Mouse (Mus musculus): ENCODE results near the gene Lmbr1l.
"Not testable (repeated sequence)": the region's sequence is repeated elsewhere in the genome, so short reads cannot be mapped to it uniquely, and the experiment has no call there.

Gene Lmbr1l

DNA sequence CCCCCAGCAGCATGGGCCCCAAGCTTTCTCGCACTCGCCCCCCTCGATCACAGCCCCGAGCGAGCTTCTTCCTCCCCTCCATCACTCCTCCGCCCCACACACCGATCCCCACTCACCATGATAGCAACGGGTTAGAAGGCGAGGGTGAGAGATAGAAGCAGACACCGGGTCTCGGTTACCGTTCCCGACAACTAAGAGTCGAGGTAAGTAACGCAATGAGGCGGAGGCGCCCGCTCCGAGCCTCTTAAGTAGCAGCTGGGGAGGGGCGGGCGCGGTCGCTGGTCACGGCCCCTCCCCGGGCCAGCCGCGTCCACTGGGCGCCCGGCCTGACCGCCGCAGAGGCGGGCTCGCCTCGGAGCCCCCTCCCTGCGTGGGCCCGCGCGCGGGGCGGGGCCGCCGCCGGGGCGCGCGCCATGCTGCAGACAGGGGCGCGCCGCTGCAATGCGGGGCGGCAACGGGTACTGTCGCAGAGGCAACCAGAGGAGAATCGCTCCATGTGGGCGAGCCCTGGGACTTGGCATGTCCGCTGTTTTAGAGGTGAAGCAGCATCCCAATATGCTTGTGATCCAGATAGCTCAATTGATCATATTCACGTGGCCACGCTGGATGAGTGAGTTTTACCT, 16.3 kb upstream of the Lmbr1l start, which contains the start of gene Tuba1b:
TSS of gene Tuba1b (minus strand) at position 349 of the 623 bp plus-strand sequence.
- peak; percentile 96 for DNase-seq (ENCODE audit: low spot score)

DNA sequence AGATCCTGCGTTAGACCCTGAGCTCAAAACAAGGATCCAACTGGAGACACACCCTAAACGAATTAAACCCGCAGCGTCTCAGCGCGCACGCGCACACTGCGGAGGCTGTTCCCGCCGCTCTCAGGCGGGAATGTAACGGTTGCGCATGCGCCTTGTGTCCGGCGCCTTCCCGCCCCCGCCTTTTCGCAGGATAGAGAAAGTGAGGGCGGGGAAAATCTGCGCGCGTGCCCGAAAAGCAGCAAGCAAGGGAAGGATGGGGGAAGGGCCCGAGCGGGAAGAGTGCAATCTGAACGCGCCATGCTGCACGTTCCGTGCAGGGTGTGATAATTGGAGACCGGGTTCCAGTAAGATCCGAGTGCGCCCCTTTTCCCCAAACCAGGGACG, 15.8 kb upstream of the Lmbr1l start:
- DNase-seq (ENCODE audit: low spot score) = peak; percentile 98

DNA sequence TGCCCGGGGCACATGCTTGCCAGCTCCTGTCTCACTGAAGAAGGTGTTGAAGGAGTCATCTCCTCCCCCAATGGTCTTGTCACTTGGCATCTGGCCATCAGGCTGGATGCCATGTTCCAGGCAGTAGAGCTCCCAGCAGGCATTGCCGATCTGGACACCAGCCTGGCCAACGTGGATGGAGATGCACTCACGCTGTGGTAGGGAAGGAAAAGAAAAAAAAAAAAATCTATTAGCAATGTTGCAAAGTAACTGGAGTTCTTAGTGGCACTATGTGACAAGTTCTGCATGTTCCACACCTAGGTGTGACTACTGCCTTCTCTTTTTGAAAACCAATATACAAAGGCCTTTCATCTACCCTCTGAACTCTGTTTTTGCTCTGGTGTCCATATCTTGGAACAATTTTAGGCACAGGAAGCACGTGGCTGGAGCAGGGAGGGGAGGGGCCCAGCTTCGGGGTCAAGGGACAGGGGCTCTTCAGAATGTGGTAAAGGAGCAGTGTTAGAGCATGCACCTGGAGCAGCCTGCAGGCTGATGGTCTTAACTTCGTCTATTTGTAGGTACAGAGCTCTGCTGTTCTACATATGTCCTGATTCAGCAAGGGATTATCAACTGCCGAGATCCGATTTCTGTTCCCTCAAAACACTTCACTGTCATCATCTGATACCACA, 15.1 kb upstream of the Lmbr1l start:
- peak; percentile 49 for DNase-seq (ENCODE audit: low spot score)

DNA sequence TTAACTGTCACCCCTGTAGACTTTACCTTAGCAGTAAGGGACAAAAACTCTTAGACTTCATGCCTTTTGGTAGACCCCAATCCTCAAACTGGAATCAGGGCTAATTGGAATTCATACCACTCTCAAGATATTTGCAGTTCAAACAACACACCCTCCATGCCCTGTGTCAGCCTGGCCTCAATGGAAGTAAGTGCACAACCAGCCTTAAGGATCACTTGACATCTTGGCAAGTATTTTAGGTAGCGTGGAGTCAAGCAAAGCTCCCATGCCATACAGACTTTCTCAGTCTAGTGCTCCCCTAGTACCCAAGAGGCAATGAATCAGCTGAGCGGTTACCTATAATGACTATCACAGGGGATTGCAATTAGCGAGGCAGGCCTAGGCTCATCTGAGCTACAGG, 13.0 kb upstream of the Lmbr1l start:
- no peak for DNase-seq (ENCODE audit: low spot score)

DNA sequence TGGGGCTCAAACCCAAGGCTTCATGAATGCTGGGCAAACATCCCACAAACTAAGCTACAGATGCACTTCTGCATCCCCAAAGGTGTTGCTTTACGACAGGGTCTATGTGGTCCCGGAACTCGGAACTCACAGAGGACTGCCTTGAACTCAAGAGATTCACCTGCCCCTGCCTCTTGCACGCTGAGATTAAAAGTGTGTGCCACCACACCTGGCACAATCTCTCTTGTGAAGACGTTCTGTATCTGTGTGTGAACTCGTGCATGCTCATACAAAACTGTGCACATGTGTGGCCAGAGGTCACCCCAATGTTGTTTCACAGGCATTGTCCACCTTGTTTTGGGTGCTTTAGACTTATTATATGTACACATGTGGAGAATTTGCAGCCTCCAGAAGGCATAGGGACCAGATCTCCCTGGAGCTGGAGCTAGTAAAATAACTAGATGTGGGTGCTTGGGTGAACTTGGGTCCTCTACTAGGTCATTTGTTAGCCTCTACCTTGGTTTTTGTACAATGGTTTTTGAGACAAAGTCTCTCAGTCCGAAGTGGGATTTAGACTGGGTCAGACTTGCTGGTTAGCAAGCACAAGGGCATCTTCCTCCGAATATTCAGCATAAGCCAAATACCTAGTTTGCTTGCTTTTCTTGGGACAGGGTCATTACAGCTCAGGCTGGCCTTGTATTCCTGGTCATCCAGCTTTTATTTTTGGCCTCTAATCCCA, 12.1 kb upstream of the Lmbr1l start:
- DNase-seq (ENCODE audit: low spot score) = peak; percentile 11

DNA sequence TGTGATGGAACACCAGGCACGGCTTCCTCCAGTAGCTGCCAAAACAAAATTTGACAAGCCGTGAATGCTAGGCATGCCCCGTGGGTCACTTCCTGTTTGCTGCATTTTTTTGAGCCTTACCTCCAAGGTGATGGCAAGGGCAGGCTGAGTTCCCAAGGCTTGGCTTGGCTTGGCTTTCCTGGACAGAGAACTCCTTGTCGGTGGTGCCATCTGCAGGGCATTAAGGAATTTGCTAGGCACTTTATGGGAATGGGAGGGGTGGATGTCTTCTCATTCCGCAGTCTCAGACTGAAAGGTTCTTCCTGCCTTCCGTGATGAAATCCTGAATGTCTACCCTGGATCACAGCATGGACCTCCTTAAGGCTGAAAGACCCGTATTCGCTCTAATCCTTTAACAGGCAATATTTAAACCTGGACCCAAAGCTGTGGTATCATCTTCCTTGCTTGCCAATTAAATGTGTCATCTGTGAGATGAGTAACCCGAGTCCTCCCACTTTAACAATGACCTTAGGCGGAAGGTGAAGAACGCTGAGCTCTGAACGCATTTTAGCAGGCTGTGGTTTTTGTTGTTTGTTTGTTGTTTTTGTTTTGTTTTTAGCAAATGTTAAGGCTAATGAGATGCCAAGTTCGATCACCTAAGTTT, 10.7 kb upstream of the Lmbr1l start:
- DNase-seq (ENCODE audit: low spot score) = peak; percentile 89

DNA sequence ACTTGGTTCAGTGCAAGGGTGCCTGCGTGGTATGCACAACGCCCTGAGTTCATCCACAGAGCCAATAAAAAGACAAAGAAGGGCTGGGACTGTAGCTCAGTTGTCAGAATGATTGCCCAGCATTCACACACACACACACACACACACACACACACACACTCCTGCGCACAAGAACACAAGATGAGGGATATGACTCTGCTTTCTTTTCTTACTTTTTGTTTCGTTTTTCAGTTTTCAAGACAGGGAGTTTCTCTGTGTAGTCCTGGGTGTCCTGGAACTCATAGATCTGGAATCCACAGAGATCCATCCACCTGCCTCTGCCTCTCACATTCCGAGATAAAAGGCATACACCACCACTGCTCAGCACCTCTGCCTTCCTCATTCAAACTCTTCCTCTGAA, 9.5 kb upstream of the Lmbr1l start:
- no peak for DNase-seq (ENCODE audit: low spot score)

DNA sequence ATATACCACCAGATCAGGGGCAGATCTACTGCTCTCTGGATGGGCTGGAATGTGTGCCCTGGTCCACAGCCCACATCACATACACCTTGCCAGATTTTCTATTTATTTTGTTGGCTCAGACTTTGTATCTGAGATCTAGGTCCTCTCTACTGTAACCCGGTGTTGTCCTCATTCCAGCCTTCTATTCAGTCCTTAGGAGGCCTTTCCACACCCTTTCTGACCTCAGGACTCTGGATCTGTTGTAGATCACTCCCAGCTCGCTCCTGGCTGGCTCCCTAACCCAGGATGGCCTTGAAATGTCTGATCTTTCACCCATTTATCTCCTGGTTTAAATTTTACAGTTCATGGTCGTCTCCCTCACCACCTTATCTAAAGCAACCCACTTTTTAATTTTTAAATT, 6.7 kb upstream of the Lmbr1l start:
- DNase-seq (ENCODE audit: low spot score) = no peak

DNA sequence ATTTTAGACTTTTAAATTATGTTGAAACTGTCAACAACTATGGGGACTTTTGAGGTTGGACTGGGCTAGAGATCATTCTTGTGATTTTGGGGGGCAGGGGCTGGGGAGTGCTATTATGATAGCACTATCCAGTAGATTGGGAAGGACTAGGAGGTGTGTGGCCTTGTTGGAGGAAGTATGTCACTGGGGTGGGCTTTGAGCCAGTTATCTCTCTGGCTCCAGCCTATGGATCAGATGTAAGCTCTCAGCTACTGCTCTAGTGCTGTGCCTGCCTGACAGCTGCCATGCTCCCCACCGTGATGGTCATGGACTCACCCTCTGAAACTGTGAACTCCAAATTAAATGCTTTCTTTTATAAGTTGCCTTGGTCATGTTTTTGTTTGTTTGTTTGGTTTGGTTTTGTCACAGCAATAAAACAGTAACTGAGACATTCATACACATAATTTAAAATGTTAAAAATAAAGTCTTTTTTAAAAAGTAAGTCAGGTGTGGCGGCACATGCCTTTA, 5.1 kb upstream of the Lmbr1l start:
- DNase-seq (ENCODE audit: low spot score) = no peak

DNA sequence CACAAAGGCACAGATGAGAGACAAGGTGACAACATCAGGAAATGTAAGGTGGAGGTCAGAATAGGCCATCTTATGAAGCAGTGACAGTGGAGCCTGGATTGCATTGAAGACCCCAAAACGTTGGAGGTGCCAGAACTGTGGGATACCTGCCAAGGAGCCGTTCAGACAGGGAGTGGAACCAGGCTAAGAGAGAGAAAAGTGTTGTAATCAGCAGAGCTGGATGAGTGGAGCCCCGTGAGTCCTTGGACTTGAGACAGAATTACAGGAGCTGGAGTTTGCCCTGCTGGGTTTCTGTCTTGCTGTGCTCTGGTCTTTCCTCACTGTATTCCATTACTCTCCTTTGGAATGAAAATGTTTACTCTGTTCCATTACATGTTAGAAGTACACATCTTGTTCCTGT, 4.5 kb upstream of the Lmbr1l start:
- DNase-seq (ENCODE audit: low spot score) = no peak

DNA sequence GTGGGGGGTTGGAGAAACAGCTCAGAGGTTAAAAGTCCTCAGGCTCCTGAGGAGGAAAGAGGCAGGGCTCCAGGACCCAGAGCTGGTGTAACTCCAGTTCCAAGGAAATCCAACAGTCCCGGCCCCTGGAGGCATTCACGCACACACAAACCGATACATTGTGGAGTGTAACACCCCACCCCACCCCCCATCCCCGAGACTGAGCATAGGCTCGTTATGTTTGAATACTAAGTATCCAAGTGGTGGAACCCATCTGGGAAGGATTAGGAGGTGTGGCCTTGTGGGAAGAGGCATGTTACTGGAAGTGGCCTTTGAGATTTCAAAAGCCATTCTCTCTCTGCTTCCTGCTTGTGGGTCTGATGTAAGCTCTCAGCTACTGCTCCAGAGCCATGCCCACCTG, 3.5 kb upstream of the Lmbr1l start:
- DNase-seq (ENCODE audit: low spot score) = no peak

DNA sequence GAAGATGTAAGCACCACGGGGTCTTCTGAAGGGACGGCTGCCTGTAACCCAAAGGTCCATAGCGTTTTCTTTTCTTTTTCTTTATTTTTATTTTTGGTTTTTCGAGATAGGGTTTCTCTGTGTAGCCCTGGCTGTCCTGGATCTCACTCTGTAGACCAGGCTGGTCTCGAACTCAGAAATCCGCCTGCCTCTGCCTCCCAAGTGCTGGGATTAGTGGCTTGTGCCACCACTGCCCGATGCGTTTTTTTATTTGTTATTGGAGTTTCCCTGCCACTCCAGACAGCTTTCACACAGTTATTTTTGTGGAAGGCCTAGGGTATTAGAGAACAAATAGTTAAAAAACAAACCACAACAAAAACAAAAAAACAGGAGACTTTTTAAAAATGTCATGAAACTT, 466 bp upstream of the Lmbr1l start:
- not testable (repeated sequence) for DNase-seq (ENCODE audit: low spot score)

DNA sequence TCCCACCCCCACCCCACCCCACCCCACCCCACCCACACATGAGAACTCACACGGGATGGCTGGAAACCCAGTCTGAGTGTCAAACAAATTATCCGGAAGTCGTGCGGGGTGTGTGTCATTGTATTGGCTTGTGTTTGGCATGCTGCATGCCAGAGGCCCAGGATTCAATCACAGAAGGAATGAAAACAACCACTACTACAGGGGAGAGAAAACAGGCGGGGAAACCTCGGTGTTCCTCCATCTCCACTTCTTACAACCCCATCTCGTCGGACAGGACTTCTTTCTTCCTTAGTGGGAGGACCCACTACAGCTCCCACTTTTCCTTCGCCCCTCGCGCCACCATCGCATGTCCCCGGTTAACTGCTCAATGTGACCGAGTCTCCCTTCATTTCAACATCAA, 940 bp downstream of the Lmbr1l start:
- DNase-seq (ENCODE audit: low spot score) = peak; percentile 58

DNA sequence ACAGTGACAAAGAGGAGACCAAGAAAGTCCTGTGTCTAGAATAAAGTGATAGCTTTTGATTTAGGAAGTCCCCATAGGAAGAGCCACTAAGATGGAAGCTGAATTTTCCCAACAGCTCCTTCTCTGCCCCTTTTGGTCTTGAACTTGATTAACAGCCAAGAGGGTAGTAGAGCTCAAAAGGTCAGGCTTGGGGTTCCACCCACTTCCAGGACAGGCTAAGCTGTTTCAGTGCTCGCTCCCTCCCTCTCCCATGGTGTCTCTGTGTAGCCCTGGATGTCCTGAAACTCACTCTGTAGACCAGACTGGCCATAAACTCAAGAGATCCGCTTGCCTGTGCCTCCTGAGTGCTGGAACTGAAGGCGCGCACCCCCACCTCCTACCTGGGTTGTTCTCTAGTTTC, 2.0 kb downstream of the Lmbr1l start:
- no peak for DNase-seq (ENCODE audit: low spot score)

DNA sequence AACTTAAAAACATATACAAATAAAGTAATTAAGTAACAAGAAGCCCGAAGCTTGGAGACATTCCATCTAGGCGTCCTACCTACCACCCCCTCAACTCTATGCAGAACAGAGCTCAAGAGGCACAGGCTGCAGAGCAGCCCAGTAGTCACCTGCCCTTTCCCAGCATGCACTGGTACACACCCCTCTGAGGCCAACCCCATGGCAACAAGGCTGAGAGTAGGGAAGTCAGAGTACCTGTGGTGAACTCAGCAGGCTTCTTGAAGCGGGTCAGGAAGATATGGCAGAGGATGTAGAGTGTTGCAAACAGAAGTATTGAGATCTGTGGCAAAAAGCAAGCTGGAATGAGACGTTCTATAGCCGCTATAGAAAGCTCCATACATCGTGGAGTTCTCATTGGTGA, 3.1 kb downstream of the Lmbr1l start:
- DNase-seq (ENCODE audit: low spot score) = no peak

DNA sequence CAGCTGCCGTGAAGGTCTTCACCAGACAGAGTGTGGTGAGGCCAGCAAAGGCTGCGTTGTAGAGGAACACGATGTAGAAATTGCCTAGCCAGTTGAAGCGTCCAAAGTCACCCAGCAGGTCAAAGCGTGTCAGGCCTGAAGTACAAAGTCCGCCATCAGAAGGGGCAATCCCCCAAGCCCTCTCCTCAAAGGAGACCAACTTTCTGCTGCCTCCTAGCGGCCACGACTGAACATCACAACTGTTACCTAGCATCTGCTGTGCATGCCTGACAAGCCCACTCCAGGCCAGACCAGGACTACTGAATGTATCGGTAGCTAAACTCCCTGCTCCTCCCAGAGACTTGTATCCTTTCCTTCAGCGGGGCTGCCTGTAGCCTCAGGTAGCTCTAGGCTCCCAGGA, 13.3 kb downstream of the Lmbr1l start:
- DNase-seq (ENCODE audit: low spot score) = peak; percentile 88

DNA sequence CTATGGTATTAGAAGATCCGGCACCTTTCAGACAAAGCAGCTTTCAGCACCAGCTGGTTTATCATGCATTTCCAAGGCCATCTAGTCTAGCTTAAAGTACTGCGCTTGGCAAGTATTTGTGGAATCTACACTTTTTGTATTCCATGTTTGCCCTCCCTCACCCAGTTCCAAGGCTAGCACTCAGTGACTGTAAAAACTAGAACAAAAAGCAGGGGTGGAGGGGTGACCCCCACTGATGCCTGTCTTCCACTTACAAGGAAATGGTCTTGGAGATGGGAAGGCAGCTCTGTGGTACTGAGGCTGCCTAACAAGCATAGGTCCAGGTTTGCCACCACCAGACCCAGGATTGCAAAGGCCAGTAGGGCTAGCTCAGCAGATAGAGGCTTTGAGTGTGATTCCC, 15.4 kb downstream of the Lmbr1l start:
- DNase-seq (ENCODE audit: low spot score) = no peak

DNA sequence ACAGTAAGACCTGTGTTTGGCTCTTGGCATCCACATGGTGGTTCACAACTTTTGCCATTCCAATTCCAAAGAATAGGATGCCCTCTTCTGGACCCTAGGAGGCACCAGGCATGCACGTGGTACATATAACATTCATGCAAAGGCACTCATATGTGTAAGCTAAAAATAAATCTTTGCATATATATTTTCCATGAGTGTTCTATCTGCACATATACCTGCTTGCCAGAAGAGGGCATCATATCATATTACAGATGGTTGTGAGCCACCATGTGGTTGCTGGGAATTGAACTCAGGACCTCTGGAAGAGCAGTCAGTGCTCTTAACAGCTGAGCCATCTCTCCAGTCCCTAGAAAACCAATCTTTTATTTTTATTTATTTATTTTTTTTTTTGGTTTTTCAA, 16.5 kb downstream of the Lmbr1l start:
- no peak for DNase-seq (ENCODE audit: low spot score)

DNA sequence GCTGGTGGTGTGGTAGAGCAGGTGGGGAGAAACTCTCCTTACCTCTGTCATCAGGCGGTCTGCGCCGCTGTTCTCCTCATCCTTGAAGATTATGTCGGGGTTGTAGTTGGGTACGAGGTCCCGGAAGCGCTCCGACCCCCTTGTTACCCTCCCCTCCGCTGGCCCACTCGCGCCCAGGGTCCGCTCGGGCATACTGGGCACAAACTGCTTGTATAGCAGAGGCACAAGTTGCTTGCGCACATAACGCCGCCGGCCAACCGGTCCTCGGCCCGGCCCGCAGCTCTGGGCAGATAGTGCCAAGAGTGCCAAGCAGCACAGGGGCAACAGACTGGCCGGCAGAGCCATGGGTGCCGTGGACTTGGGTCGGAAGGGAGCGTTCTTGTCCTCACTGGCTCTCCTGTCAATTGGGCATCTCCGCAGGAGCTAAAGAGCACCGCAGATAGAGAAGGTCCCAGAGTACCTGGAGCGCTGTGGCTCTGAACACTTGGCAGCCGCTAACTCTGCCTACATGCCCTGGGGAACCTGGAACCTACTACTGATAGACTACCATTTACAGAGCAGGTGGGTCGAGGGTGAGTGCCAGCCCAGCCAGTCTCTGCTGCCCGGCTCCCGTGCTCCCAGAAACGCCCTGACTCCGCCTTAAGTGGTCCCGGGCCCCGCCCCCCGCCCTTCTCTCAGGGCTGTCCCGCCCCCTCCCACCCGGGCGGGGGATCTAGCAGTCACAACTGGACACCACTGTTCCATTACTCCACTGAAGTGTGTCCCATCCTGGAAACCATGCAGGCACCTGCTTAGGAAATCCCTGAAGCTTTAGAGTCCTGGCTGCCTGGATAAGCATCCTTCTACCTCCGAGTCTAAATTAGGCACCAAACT, 19.9 kb downstream of the Lmbr1l start, which contains the start of gene Dhh:
TSS of gene Dhh (minus strand) at position 613 of the 873 bp plus-strand sequence.
- peak; percentile 63 for DNase-seq (ENCODE audit: low spot score)

DNA sequence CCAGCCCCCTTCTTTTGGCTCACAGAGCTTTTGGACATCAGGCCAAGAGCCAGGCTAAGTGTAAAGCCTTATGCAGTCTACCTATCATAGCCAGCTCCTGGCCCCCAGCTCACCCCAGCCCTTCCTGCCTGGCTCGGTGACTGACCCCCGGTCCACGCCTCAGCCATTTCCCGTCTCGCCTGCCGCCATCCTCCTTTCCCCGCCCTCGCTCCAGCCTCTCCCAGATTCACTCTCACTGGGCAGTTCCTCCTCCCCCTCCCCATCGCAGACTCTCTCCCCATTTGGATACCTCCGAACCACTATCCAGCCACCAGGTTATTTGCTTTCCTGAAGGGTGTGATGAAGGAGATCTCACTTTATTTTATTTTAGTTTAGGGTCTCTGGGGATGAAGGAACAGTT, 20.5 kb downstream of the Lmbr1l start:
- DNase-seq (ENCODE audit: low spot score) = peak; percentile 13

Data from embryo, embryonic 10.5 days (tissue).